Mouse (Mus musculus) C2C12 (cell line): ENCODE results near the gene Trim27.

Experiments used
- CTCF ChIP-seq: IDR thresholded peaks from one replicate; pipeline ENCODE4 v1.5.1; 2011; ENCODE audit not compliant: control insufficient read depth, insufficient read depth, insufficient read length
- MYOD1 ChIP-seq: IDR thresholded peaks from one replicate; pipeline ENCODE4 v1.6.1; 2011; ENCODE audit warnings: low read depth; ENCODE audit not compliant: control insufficient read depth, insufficient read length

DNA sequence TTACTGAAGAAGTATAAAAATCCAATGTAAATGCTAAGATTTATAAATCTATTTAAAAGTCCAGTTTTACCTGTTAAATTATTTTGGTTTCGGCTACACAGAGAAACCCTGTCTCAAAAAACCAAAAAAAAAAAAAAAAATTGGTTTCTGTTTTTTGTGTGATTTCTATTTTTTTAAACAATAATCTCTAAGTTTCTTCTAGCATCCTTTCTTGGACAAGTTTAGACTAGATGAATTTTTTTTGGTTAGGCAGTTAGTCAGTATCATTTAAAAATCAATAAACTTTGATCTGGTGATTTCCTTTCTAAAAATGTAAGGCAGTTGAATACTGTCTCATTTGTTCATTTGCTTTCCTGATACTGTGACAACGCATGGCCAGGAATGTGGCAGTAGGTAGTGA is 19.1 kb downstream of the Trim27 start:
- no peak for TF ChIP-seq CTCF
- no peak for TF ChIP-seq MYOD1
